Mouse (Mus musculus) G1E (cell line): ENCODE results near the gene Izumo1r. TPM values are rescaled to one million over a fixed set of nuclear protein-coding genes. Genes with fewer than 3 reads are reported as not detected.
"Not testable (repeated sequence)": the region's sequence is repeated elsewhere in the genome, so short reads cannot be mapped to it uniquely, and the experiment has no call there.

Experiments used
- ATAC-seq: 2 replicates; pipeline ENCODE4 v1.8.0; 2016; ENCODE audit warnings: mild to moderate bottlenecking; ENCODE audit not compliant: insufficient number of reproducible peaks, poor library complexity, low FRiP score, severe bottlenecking; ENCODE audit errors: extremely low read depth
- DNase-seq: peaks from one replicate; pipeline ENCODE4 v3.0.0; 2012; ENCODE audit warnings: low spot score
- H3K27me3 ChIP-seq: 2 replicates; pipeline ENCODE4 v1.6.1; 2012; ENCODE audit warnings: mild to moderate bottlenecking, low read length, inconsistent platforms; ENCODE audit not compliant: insufficient read depth
- H3K36me3 ChIP-seq: replicated peaks from 2 replicates; pipeline ENCODE3; 2012; ENCODE audit warnings: mild to moderate bottlenecking, inconsistent platforms
- H3K4me1 ChIP-seq: 2 replicates; pipeline ENCODE4 v1.6.1; 2012; ENCODE audit warnings: low read depth, low read length, inconsistent platforms, mixed read lengths; ENCODE audit not compliant: insufficient read depth
- H3K4me3 ChIP-seq: 2 replicates; pipeline ENCODE4 v1.5.1; 2012; ENCODE audit warnings: low read depth, mild to moderate bottlenecking, inconsistent platforms, low read length, moderate library complexity, mixed read lengths
- H3K9me3 ChIP-seq: replicated peaks from 2 replicates; pipeline ENCODE4 v1.6.1; 2012; ENCODE audit warnings: inconsistent platforms
- CTCF ChIP-seq: IDR thresholded peaks from 2 replicates; pipeline ENCODE4 v1.5.1; 2012; ENCODE audit warnings: low read depth, low read length, inconsistent platforms, mixed read lengths
- GATA1 ChIP-seq: IDR thresholded peaks from 2 replicates; pipeline ENCODE4 v1.6.1; 2012; ENCODE audit warnings: borderline replicate concordance, low read length, inconsistent platforms, mixed read lengths
- GATA2 ChIP-seq: IDR thresholded peaks from 2 replicates; pipeline ENCODE4 v1.6.1; 2012; ENCODE audit warnings: low read depth, low read length, inconsistent platforms, borderline replicate concordance
- POLR2AphosphoS5 ChIP-seq: IDR thresholded peaks from 2 replicates; pipeline ENCODE4 v1.6.1; 2012; ENCODE audit warnings: low read depth, low read length, inconsistent platforms; ENCODE audit not compliant: insufficient replicate concordance
- TAL1 ChIP-seq: conservative IDR thresholded peaks from 2 replicates; pipeline ENCODE4 v1.6.1; 2012; ENCODE audit warnings: low read depth, low read length, inconsistent platforms, mixed read lengths
- polyA plus RNA-seq: library from polyadenylated mRNA; stranded (reverse); fragments of >175 nt; gene quantifications from 2 replicates; pipeline ENCODE4 v1.2.3, GENCODE M21; 2012
- total RNA-seq, 2 experiments: library from RNA; stranded (forward) in 1 of 2; stranded (reverse) in 1 of 2; fragments of 200-1000 nt in 1 of 2; fragments of >200 nt in 1 of 2; fragmentation: Nextera tagmentation in 1 of 2; gene quantifications; 2 replicates each; pipeline ENCODE4 v1.2.3; 2014 to 2017

Gene Izumo1r
- total and polyA plus RNA-seq, 3 experiments: 0.11 TPM; not detected in 2

DNA sequence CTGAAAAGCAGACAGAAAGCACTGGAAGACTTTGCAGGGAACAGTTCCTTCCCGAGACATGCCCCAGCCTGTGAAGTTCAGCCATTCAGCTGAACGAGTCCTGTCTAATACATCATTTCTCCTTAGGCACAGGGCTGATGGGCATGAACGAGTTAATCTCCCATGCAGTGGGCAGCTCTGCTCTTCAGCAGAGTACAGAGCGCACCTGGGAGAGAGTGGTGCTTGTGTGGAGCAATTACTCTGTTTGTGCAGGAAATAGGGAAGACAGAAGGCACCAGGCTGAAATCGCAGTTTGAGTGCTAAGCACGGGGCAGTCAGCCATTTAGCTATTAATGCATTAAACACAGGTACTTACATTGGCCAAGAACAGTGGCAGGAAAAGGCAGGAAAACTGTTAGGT, 15.1 kb downstream of the Izumo1r start:
- no peaks in the 10 kb centered on the region for H3K27me3 ChIP-seq
- DNase-seq (no peak), ATAC-seq (no peak)
- TF ChIP-seq GATA1: no peak
- TF ChIP-seq CTCF: no peak
- TF ChIP-seq POLR2AphosphoS5: no peak
- no peak for TF ChIP-seq GATA2
- TF ChIP-seq TAL1: no peak
- no peaks in the 10 kb centered on the region for H3K9me3 ChIP-seq
- no peaks in the 10 kb centered on the region for H3K4me1 ChIP-seq
- no peaks in the 10 kb centered on the region for H3K36me3 ChIP-seq
- H3K4me3 ChIP-seq: no peak overlapping the region

DNA sequence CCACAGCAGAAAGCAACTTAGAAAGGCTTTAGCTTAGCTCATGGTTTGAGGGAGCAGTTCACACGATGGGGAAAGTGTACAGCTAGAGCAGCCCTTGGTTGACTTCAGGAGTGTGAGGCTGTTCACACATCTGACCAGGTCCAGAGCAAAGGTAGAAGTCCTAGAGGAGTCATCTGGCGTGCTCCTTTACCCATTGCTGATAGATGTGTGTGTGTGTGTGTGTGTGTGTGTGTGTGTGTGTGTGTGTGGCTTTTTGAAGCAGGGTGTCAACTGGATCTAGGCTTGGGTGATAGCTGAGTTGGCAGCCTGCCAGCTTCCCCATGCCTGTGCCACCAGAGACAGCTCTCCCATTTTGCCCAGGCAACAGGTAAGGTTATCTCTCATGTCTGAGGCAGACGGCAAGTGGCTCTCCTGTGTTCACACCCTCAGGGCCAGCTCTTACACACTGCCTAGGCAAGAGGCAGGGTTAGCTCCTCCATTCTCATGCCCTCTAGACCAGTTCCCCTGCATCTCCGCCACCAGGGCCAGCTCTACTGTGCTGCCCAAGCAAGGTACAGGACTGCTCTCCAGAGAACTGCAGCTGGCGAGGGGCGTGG, 15.9 kb downstream of the Izumo1r start:
- ATAC-seq: no peak
- DNase-seq: no peak

DNA sequence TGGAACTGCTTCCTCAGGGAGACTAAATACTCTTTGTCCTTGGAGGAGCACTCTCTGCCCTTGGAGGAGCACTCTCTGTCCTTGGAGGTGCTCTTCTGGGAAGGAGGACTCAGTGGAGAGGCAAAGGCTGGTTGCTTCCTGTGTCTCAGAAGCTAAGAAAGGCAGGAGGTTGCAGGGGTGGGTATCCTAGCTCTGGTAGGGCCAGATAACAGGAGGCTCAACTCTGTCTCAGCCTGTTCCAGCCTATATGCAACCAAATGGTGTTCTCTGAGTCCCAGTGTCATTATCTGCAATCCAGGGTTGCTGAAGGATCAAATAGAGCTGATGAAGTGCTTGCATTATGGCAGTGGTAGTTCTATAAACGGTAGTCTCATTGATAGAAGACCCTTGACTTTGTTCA, 17.8 kb downstream of the Izumo1r start:
- Histone ChIP-seq H3K36me3 (no peaks in the 10 kb centered on the region), H3K27me3 (peaks cover 4% of the 10 kb centered on the region; the same call in 1 of the 2 replicates), H3K4me3 (no peak overlapping the region), H3K4me1 (no peaks in the 10 kb centered on the region), H3K9me3 (no peaks in the 10 kb centered on the region)
- DNase-seq (no peak), ATAC-seq (no peak)
- no peak for TF ChIP-seq GATA1
- TF ChIP-seq GATA2: no peak
- TF ChIP-seq TAL1: no peak
- TF ChIP-seq POLR2AphosphoS5: no peak
- TF ChIP-seq CTCF: no peak

More for the DNA sequence above, 15.9 kb downstream of the Izumo1r start:
- no peaks in the 10 kb centered on the region for H3K27me3 ChIP-seq
- no peak for TF ChIP-seq GATA2
- TF ChIP-seq CTCF: no peak
- TF ChIP-seq TAL1: no peak
- TF ChIP-seq GATA1: no peak
- TF ChIP-seq POLR2AphosphoS5: no peak
- no peaks in the 10 kb centered on the region for H3K36me3 ChIP-seq
- no peaks in the 10 kb centered on the region for H3K4me1 ChIP-seq
- H3K9me3 ChIP-seq: no peaks in the 10 kb centered on the region
- no peak overlapping the region for H3K4me3 ChIP-seq

DNA sequence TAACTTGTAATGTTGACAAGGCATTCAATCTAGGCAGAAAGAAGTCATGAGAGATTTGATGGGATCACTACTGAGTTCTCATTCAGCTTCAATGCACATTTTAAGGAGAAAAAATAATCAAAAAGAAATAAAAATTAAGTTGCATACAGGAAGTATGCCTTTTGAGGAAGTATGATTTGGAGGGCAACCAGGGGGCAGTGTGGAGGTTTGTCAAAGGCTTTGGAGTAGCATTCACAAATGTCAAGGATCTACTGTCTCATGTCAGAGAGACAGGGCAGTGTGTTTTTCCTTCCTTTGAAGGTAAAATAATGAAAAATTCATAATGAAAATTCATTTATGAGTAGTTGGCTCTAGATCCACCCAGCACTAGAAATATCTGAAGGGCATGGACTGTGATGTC, 18.6 kb downstream of the Izumo1r start:
- TF ChIP-seq CTCF (no peak), GATA2 (no peak), POLR2AphosphoS5 (no peak)
- peaks cover 4% of the 10 kb centered on the region; the same call in 1 of the 2 replicates for H3K27me3 ChIP-seq
- no peaks in the 10 kb centered on the region for H3K9me3 ChIP-seq
- ATAC-seq (no peak), DNase-seq (no peak)
- H3K36me3 ChIP-seq: no peaks in the 10 kb centered on the region
- no peak overlapping the region for H3K4me3 ChIP-seq
- H3K4me1 ChIP-seq: no peaks in the 10 kb centered on the region

DNA sequence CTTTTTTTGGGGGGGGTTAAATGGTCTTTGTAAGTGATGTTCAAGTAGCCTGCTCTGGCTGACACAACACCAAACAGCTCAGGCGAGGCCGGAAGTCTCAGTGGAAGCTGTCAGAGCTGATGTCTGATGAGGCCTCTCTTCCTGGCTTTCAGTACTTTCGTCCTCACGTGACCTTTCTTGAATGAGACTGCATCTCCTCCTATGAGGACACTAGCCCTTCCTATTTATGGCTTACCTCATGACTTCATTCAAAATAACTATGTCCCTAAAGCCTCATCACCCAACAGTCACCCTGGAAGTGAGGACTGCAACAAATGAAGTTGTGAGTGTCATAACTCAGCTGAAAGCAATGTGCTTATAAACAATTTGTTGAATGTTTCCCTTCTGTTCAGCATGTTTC, 19.1 kb downstream of the Izumo1r start:
- Histone ChIP-seq H3K27me3 (peaks cover 4% of the 10 kb centered on the region; the same call in 1 of the 2 replicates), H3K36me3 (no peaks in the 10 kb centered on the region), H3K4me3 (no peak overlapping the region), H3K4me1 (no peaks in the 10 kb centered on the region), H3K9me3 (no peaks in the 10 kb centered on the region)
- ATAC-seq (no peak), DNase-seq (no peak)
- no peak for TF ChIP-seq TAL1
- TF ChIP-seq GATA1: no peak
- no peak for TF ChIP-seq CTCF
- no peak for TF ChIP-seq GATA2
- no peak for TF ChIP-seq POLR2AphosphoS5

DNA sequence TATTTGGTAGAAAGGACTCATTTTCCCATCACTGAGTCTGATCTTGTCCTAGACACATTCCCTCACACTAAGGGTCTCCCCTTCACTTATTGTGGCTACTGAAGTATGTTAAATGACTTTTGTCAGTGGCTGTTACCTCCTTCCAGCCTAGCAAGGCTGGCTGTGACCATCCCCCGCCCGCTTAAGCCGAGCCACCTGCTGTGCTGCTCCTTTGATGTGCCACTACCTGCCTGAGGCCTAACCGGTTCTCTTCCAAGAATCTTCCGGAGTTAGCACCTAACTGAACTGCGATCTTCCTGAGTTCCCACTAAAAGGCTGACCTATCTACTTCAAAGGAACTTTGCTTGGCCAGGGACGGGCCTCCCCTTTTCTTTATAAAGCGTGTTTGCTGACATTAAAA, 27.2 kb downstream of the Izumo1r start:
- DNase-seq, H3K36me3 ChIP-seq, H3K9me3 ChIP-seq, H3K4me1 ChIP-seq, H3K4me3 ChIP-seq, ATAC-seq: not testable (repeated sequence)
- H3K27me3 ChIP-seq: peaks cover 10% of the 10 kb centered on the region; the same call in 1 of the 2 replicates

DNA sequence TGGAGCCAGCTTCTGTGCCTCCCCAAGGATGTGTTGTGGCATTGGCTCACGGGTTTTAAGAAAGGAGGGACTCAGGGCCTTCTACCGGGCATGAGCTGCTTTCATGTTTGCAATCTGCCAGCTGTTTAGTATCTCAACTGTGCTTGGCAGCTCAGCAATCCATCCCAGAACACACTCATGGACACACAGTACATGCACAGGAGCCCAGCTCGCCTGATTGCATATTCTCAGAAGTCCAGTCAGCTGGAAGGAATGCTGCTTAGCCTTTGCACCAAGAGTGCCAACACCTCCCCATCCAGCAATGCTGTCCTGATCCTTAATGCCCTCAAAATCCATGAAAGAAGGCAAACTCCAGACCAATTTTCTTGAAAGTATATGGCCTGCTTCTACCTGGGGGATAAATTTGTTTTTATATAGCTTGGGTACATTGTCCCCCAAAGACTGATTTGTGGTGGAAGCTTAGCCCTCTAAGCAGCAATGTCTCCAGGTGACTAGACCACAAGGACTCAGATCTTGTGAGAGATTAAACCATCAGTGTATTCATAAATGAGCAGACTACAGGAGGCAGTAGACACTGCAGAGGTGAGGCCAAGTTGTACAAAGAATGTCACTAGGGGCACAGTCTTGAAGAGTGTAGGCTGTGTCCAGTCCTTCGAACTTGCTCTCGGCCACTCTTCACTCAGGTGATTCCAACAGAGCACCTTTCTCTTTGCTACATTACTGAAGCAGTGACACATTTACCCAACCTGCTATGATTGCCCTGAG, 27.8 kb downstream of the Izumo1r start:
- no peaks in the 10 kb centered on the region for H3K4me1 ChIP-seq
- H3K36me3 ChIP-seq: no peaks in the 10 kb centered on the region
- TF ChIP-seq TAL1: no peak
- TF ChIP-seq GATA2: no peak
- TF ChIP-seq POLR2AphosphoS5: no peak
- TF ChIP-seq GATA1: no peak
- TF ChIP-seq CTCF: no peak
- H3K27me3 ChIP-seq: peaks cover 7% of the 10 kb centered on the region; the same call in 1 of the 2 replicates
- DNase-seq (no peak), ATAC-seq (no peak)
- H3K9me3 ChIP-seq: no peaks in the 10 kb centered on the region
- H3K4me3 ChIP-seq: no peak overlapping the region
